Mouse (Mus musculus): Measurements from ENCODE around the gene Dcaf10. TPM values are rescaled to one million over a fixed set of nuclear protein-coding genes. Genes with fewer than 3 reads are reported as not detected.

The Dcaf10 gene
- total RNA-seq (2018; cell fraction: chromatin; rRNA removed) = 10 to 100 TPM in 23 of 26 experiments, 1 to 10 TPM in 3; 7.2 to 28.8 (median 17.2) TPM
- total RNA-seq (2018; cell fraction: cytosol; rRNA removed) = 10 to 100 TPM in 14 of 26 experiments, 1 to 10 TPM in 12; 8.0 to 12.5 (median 10.0) TPM
- total RNA-seq (2018; cell fraction: nucleus; rRNA removed) = 10 to 100 TPM; 10.8 to 22.8 (median 16.4) TPM
- 5.0 to 7.9 TPM (median 7.4 TPM) in 3 replicates for polyA plus RNA-seq (2018)

DNA sequence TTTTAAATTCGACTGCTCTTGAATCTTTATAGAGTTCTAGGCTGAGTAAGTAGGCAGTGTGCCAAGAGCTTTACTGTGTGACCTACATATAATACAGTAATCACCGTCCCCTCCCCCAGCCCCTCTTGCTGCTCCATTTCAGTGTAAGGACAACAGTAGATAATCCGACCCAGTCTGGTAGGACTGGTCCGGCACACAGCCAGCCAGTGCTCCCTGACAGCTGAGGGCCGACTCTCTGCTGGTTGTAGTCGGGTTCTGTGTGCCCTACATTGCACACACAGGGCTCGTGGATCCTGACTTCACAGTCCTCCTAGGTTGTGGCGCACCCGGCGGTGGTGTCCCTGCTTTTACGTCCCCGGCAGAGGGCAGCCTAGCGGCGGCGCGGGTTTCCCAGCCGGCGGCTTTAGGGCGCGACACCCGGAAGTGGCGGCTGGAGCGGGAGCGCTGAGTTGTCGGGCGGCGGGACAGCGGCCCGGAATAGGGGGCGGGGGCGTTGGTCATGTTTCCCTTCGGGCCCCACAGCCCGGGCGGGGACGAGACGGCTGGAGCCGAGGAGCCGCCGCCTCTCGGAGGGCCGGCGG is at the start of gene Dcaf10:
Dcaf10 (plus strand) TSS at position 433 of the 581 bp plus-strand sequence.
- WGBS (ENCODE audit: missing documents) = 2% methylated on average over 24 of the region's 42 CpGs
- Histone ChIP-seq H3K79me2 (ENCODE audit: inconsistent target) (peaks cover 44% of the 10 kb centered on the region), H3K36me3 (ENCODE audit: inconsistent target) (no peaks in the 10 kb centered on the region; the same call in 1 of the 2 replicates)

GRCm38 (mm10) chr4:45296662-45297564 is 45.0 kb upstream of the Dcaf10 start, which contains the start of gene Trmt10b:
Gene Trmt10b (plus strand): TSS chr4:45297127.
- Histone ChIP-seq H3K27ac (no peak within 1 kb of the TSS), H3K36me3 (ENCODE audit: inconsistent target) (peaks cover 4% of the 10 kb centered on the region; the same call in 1 of the 2 replicates), H3K79me2 (ENCODE audit: inconsistent target) (no peaks in the 10 kb centered on the region; the same call in 1 of the 2 replicates), H3K4me3 (ENCODE audit: inconsistent target) (peak within 1 kb of the TSS; percentile 98)
- WGBS (ENCODE audit: missing documents) = 19% methylated on average over 27 of the region's 27 CpGs

More for the DNA sequence above, at the start of gene Dcaf10:
- peak within 1 kb of the TSS; percentile 46 for H3K27ac ChIP-seq
- H3K4me3 ChIP-seq (ENCODE audit: inconsistent target) = peak within 1 kb of the TSS; percentile 72

- no peaks in the 10 kb centered on the region for H3K79me2 ChIP-seq (ENCODE audit: inconsistent target)
- WGBS (ENCODE audit: missing documents) = 96% methylated on average over 14 of the region's 14 CpGs
- no peak overlapping the region for H3K4me3 ChIP-seq (ENCODE audit: inconsistent target)
- H3K36me3 ChIP-seq (ENCODE audit: inconsistent target) = peaks cover 43% of the 10 kb centered on the region
- H3K27ac ChIP-seq = no peak overlapping the region
Observed at GRCm38 (mm10) chr4:45305536-45305935, 36.4 kb upstream of the Dcaf10 start.

DNA sequence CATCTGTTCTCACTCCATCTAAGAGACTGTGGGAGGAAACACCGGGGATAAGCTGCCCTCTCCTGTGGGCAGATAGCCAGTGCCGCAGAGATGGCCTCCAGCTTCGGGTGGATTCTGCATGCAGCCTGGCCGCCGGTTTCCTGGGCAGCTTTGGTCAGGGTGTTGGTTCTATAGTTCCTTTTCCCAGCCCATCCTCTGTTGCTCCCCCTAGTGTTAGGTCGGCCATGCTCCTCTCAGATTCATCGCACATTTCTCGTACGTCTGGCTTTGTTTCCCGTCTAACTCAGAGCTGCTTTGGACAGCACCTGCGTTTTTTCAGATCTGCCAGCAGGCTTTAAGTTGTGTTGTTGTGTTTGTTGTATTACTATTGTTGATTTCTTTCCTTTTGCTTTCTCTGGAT is 33.9 kb upstream of the Dcaf10 start:
- H3K27ac ChIP-seq = no peak overlapping the region
- peaks cover 36% of the 10 kb centered on the region for H3K36me3 ChIP-seq (ENCODE audit: inconsistent target)
- WGBS (ENCODE audit: missing documents) = 77% methylated on average over 11 of the region's 11 CpGs
- H3K4me3 ChIP-seq (ENCODE audit: inconsistent target) = no peak overlapping the region
- H3K79me2 ChIP-seq (ENCODE audit: inconsistent target) = no peaks in the 10 kb centered on the region

DNA sequence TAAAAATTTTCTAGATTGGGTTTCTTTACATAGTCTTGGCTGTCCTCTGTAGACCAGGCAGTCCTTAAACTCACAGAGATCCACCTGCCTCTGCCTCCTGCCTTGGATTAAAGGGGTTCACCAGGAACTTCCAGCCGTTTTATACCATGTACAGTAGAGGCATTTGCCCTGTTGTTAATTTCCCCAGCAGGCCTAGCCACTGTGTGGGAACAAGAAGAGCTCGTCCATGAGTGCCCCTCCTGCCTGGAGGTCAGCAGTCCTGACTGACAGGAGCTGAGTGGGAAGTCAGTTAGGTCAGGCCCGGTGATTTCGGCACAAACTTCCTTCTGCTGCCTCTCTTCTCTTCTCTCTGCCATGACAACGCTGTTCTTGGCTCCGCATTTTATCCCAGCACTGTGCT is 33.3 kb upstream of the Dcaf10 start:
- H3K36me3 ChIP-seq (ENCODE audit: inconsistent target) = peaks cover 34% of the 10 kb centered on the region
- 85% methylated on average over 6 of the region's 6 CpGs for WGBS (ENCODE audit: missing documents)
- H3K79me2 ChIP-seq (ENCODE audit: inconsistent target) = no peaks in the 10 kb centered on the region
- H3K27ac ChIP-seq = no peak overlapping the region
- no peak overlapping the region for H3K4me3 ChIP-seq (ENCODE audit: inconsistent target)

- Histone ChIP-seq H3K79me2 (ENCODE audit: inconsistent target) (no peaks in the 10 kb centered on the region), H3K27ac (no peak overlapping the region), H3K36me3 (ENCODE audit: inconsistent target) (peaks cover 37% of the 10 kb centered on the region), H3K4me3 (ENCODE audit: inconsistent target) (no peak overlapping the region)
- WGBS (ENCODE audit: missing documents) = 100% methylated on average over 2 of the region's 2 CpGs
Observed at GRCm38 (mm10) chr4:45311056-45311455, 30.8 kb upstream of the Dcaf10 start.

- Histone ChIP-seq H3K27ac (0 out of 2 replicates have a peak overlapping the region, but pooled peaks have one; percentile 12), H3K36me3 (ENCODE audit: inconsistent target) (peaks cover 21% of the 10 kb centered on the region; the same call in 1 of the 2 replicates), H3K79me2 (ENCODE audit: inconsistent target) (peaks cover 23% of the 10 kb centered on the region), H3K4me3 (ENCODE audit: inconsistent target) (peak overlapping the region; percentile 63)
- 0% methylated on average over 56 of the region's 56 CpGs for WGBS (ENCODE audit: missing documents)
Observed at GRCm38 (mm10) chr4:45320159-45320816, 21.6 kb upstream of the Dcaf10 start.

DNA sequence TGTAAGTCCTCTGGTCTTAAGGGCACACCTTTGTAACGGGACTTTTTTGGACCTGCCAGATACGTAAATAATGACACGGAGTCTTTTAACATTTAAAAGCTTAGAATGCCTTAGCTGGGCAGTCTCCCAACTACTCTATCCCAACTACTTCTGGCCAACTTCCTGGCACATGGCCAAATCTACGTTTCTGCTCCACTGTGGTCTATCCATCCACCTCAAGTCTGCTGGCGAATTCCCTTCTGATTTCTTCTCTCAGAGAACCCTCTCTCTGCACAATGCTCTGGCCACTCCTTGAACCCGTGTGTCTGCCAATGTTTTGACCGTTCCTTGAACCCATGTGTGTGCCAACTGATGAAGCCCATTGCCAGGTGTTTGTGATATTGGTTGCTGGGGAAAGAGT is 10.8 kb upstream of the Dcaf10 start:
- H3K36me3 ChIP-seq (ENCODE audit: inconsistent target) = no peaks in the 10 kb centered on the region
- H3K4me3 ChIP-seq (ENCODE audit: inconsistent target) = no peak overlapping the region
- WGBS (ENCODE audit: missing documents) = 88% methylated on average over 7 of the region's 7 CpGs
- no peak overlapping the region for H3K27ac ChIP-seq
- H3K79me2 ChIP-seq (ENCODE audit: inconsistent target) = no peaks in the 10 kb centered on the region

DNA sequence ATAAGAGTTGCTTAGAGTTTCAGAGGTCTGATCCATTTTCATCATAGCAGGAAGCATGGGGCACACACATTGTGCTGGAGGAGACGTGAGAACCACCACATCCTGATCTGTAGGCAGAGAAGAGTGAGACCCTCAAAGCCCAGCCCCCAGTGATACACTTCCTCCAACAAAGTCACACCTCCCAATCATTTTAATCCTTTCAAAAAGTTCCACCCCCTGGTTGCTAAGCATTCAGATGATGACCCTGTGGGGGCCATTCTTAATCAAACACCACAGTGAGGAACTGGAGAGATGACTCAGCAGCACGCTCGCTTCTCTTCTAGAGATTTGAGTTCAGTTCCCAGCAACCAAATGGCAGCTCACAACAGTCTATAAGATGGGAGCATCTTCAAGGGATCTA is 9.4 kb upstream of the Dcaf10 start:
- WGBS (ENCODE audit: missing documents) = 39% methylated on average over 3 of the region's 3 CpGs
- H3K36me3 ChIP-seq (ENCODE audit: inconsistent target) = no peaks in the 10 kb centered on the region
- H3K79me2 ChIP-seq (ENCODE audit: inconsistent target) = no peaks in the 10 kb centered on the region
- H3K27ac ChIP-seq = no peak overlapping the region
- H3K4me3 ChIP-seq (ENCODE audit: inconsistent target) = no peak overlapping the region

DNA sequence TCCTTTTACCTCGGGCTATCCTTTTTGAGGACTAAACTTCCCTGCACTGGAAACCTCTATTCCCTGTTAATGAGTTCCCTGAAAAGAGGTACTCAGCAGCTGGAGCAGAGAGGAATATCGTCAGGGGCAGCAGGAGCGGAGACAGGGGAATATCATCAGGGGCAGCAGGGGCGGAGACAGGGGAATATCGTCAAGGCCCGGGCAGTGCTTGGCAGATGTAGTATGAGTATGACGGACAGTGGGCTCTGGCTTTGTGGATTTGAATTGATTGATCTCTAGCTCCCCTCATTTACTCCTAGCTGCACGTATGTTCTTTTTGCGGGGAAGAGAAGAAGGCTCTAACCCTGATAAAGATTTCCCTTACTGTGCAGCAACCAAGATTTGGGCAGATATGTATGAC is 675 bp upstream of the Dcaf10 start:
- peaks cover 38% of the 10 kb centered on the region for H3K79me2 ChIP-seq (ENCODE audit: inconsistent target)
- 92% methylated on average over 8 of the region's 9 CpGs for WGBS (ENCODE audit: missing documents)
- H3K27ac ChIP-seq = no peak overlapping the region
- H3K36me3 ChIP-seq (ENCODE audit: inconsistent target) = no peaks in the 10 kb centered on the region; the same call in 1 of the 2 replicates
- H3K4me3 ChIP-seq (ENCODE audit: inconsistent target) = peak overlapping the region; percentile 29; the same call in 1 of the 2 replicates

- Histone ChIP-seq H3K4me3 (ENCODE audit: inconsistent target) (peak within 1 kb of the TSS; percentile 72), H3K36me3 (ENCODE audit: inconsistent target) (peaks cover 1% of the 10 kb centered on the region), H3K27ac (peak within 1 kb of the TSS; percentile 46), H3K79me2 (ENCODE audit: inconsistent target) (peaks cover 51% of the 10 kb centered on the region)
- WGBS (ENCODE audit: missing documents) = 1% methylated on average over 48 of the region's 76 CpGs
Observed at GRCm38 (mm10) chr4:45342286-45343155, 620 bp downstream of the Dcaf10 start, which contains the start of gene Exosc3. Gene Exosc3 (minus strand): TSS chr4:45342732.

DNA sequence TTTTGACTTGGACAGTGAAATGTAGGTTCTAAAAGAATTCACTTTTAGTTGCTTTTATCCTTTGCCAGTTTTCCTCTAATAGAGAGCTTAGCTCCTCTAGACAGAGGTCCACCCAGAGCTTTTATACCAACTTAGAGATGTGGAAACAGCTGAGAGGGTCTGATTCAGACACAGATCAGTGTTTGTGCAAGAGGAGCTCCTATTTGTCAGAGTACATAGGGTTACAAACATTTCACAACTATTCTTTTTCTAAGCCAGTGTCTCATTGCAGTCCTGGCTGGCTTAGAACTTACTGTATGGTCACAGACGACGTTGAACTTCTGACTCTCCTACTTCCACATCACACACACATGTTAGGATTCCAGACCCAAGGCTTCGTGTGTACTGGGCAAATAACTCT is 14.8 kb downstream of the Dcaf10 start:
- no peak overlapping the region for H3K27ac ChIP-seq
- 76% methylated on average over 3 of the region's 3 CpGs for WGBS (ENCODE audit: missing documents)
- peaks cover 9% of the 10 kb centered on the region for H3K36me3 ChIP-seq (ENCODE audit: inconsistent target)
- H3K4me3 ChIP-seq (ENCODE audit: inconsistent target) = no peak overlapping the region
- peaks cover 62% of the 10 kb centered on the region; the same call in 1 of the 2 replicates for H3K79me2 ChIP-seq (ENCODE audit: inconsistent target)

DNA sequence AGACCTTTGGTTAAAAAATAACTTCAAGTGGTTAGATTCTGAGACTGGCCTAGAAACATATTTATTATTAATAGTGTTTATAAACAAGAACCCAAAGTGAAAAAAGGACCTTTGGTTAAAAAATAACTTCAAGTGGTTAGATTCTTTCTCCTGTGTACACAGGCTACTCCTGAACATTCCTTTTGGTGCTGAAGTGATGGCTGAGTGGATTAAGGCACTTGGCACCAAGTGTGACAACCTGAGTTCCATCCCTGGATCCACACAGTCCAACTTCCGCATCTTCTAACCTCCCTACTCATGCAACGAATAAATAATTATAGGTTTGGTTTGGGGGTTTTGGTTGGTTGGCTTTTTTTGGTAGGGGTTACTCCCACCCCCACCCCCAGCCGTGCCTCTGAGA is 29.4 kb downstream of the Dcaf10 start:
- H3K4me3 ChIP-seq (ENCODE audit: inconsistent target) = no peak overlapping the region
- H3K36me3 ChIP-seq (ENCODE audit: inconsistent target) = peaks cover 51% of the 10 kb centered on the region
- WGBS (ENCODE audit: missing documents) = 97% methylated on average over 3 of the region's 3 CpGs
- H3K27ac ChIP-seq = no peak overlapping the region
- no peaks in the 10 kb centered on the region for H3K79me2 ChIP-seq (ENCODE audit: inconsistent target)

Measured in macrophage (primary cell).